Mouse (Mus musculus) right cerebral cortex, adult 2 months (tissue): ENCODE results near the gene Ccdc6.
"Not testable (repeated sequence)": the region's sequence is repeated elsewhere in the genome, so short reads cannot be mapped to it uniquely, and the experiment has no call there.

Experiments used
- DNase-seq, 2 experiments: peaks; one replicate each; pipeline ENCODE4 v3.0.0; 2021 to 2022; ENCODE audit warnings: low spot score in 2 of 2

Ccdc6 gene

DNA sequence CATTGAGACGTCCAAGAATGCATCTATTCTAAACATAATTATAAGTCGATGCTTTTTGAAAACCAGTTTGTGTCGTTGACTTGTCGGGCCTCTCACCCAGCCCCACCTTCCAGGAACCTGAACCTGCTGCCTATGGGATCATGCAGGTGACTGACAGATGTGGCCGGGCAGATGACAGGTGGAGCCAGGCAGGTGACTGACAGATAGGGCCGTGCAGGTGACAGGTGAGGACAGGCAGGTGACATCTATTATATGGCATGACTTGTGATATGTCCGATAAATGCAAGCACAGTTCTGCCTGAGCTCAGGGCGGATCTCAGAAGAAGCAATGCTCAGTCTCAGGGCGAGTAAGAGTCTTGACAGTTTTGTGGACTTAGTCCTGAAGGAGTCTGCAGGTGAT is 114.4 kb downstream of the Ccdc6 start:
- DNase-seq: no peak

DNA sequence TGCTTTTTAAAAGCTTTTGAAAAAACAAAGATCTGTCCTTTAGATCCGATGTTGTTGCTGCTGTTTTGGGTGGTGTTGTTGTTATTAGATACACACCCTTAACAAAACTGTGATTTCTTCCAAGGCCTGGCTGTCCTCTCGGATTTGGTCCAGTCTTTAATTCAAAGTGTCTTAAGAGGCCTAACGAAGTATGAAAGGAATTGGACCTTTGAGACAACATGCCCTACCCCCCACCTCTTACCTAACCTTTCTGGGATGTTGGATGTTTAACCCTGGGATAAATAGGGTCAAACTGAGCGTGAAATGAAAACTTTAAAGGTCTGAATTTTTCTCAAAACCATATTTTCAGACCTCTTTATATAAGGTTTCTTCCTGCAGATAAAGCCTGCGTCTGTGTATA is 124.0 kb downstream of the Ccdc6 start:
- DNase-seq: no peak

DNA sequence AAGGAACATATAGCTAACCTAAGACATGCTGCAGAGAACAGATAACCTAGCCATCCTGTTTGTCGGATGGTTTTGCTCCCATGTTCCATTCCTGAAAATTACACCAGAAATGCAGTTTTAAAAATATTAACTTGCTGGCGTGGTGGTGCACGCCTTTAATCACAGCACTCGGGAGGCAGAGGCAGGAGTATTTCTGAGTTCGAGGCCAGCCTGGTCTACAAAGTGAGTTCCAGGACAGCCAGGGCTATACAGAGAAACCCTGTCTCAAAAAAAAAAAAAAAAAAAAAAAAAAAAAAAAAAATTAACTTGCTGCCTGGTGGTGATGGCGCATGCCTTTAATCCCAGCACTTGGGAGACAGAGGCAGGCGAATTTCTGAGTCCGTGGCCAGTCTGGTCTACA is 125.3 kb downstream of the Ccdc6 start:
- not testable (repeated sequence) for DNase-seq

DNA sequence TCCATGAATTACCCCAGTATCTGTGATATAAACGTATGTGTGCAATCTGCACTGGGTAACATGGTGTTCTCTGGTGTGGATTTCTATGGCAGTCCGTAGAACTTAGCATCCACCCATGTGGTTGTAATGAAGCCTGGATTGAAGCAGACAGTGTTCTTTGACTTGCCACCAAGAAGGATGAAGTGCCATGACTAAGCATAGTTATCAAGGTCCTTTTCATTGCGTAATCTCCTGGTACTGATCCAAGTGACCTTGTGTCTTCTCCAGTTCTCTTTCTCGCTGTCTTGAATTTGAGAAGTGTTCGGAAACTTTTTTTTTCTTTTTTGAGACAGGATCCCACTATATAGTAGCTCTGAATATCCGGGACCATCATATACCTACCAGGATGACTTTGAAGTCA is 127.7 kb downstream of the Ccdc6 start:
- DNase-seq: no peak

DNA sequence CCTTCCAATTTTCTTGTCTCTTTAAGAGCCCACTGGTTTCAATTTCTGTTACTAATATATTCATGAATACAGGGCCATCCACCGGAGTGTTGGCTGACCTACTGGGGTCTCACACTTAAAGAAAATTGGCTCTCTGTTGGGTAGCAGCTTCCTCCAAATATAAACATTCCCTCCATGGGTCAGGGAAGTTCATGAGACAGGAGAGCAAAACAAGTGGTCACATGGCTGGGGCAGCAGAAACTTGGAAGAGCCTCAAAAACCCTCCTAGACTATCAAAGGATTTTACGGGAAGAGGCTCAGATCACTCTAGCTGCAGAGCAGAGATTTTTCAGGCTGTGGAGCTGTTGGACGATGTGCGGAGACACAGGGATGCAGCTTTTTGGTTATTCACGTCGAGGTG is 128.8 kb downstream of the Ccdc6 start:
- DNase-seq: no peak

DNA sequence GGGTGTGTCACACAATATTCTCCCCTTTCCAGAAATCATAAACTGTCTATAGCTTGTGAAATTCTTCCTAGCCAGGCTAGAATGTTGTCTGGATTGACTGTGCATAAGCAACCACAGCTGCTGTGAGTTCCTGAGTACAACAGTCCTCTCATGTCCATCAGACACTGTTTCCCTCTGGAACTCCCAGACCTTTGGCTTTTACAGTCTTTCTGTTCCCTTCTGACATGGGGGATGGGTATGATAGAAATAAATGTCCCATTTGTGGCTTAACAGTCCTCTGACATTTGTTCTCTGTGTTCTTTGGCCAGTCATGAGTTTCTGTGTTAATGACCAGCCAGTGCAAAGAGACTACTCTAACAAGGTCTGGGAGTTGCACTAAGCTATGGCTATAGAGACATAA is 129.7 kb downstream of the Ccdc6 start:
- DNase-seq: no peak

DNA sequence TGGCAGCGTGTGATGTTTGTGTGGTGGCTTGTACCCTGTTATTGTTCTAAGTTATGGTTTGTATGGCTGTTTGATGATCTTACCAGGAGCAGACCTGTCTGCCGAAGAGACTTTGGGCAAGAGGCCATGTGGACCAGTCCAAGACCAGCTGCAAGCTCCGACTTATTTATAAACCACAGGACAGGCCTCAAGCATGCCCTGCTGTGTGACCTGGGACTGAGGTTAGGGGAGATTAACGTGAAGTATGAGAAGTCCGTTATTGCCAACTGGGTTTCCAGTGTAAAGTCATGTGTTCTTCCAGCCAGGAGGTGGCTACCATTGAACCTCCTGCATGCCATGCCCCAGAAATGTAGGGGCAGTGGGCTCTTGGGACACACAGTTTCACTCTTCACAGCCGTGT is 133.4 kb downstream of the Ccdc6 start:
- no peak for DNase-seq

DNA sequence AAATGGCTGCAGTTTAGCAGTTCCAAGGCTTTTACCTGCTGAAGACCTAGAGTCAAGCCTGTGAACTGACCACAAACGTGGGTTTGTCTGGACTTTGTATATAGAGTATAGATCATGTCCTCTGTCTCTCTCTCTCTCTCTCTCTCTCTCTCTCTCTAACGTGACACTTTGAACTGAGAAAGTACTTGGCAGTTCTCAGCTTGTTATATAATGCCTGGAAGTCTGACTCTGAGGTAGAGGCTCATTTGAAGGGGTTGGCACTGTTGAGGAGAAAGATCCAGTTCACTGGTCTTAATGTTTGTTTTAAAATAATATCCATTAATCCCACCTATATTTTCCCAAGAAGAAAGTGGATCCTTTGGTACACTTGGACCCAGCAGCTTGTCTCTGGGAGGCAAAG is 141.0 kb downstream of the Ccdc6 start:
- DNase-seq: no peak
